Mouse (Mus musculus) left cerebral cortex, adult 18-20 months (tissue): ENCODE measurements around the gene Aox3. TPM values are rescaled to one million over a fixed set of nuclear protein-coding genes. Genes with fewer than 3 reads are reported as not detected.
A peak's percentile ranks its signal among the peaks of the same experiment; 100 is the strongest.

Source experiments
- DNase-seq, 2 experiments: peaks; one replicate each; pipeline ENCODE4 v3.0.0; 2021 to 2022; ENCODE audit warnings: low spot score in 2 of 2, mixed read lengths in 1 of 2
- total RNA-seq, 2 experiments: library from RNA; stranded (reverse); gene quantifications; 2 replicates each; pipeline ENCODE4 v1.2.3; 2021

Gene Aox3
- total RNA-seq, 2 experiments from 2014 or later: 3.7 to 3.9 TPM

- no peak for DNase-seq
These were observed 10.4 kb upstream of the Aox3 start for GRCm38 (mm10) chr1:58102494-58102893.

DNA sequence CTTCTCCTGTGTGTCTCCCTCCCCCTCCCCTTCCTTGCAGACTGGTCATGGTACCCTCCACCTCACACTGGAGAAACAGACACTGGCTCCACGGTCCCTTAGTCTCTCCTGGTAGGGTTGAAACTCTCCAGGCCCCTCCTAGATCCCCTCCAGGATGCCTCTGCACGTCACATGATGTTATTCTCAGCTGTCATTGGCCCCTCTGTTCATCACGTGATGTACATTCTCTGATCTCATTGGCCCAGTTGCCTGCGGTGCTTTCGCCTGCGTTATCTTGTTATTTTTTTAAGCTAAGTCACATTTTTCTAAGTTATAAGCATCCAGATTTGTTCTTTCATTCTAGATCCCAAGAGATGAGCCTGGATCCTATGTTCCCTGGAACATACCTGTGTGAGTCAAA is 7.2 kb upstream of the Aox3 start:
- DNase-seq: no peak

- no peak for DNase-seq
These were observed 5.9 kb upstream of the Aox3 start for GRCm38 (mm10) chr1:58107066-58107465.

GRCm38 (mm10) chr1:58110241-58110640 is 2.7 kb upstream of the Aox3 start:
- DNase-seq: no peak

- DNase-seq: no peak
These were observed 1.6 kb upstream of the Aox3 start for GRCm38 (mm10) chr1:58111315-58111714.

- DNase-seq: no peak
These were observed 511 bp downstream of the Aox3 start for GRCm38 (mm10) chr1:58113441-58113840.

- DNase-seq: no peak
These were observed 1.2 kb downstream of the Aox3 start for GRCm38 (mm10) chr1:58114021-58114560.

- DNase-seq: no peak
These were observed 1.9 kb downstream of the Aox3 start for GRCm38 (mm10) chr1:58114666-58115375.

- no peak for DNase-seq
These were observed 5.3 kb downstream of the Aox3 start for GRCm38 (mm10) chr1:58118231-58118630.

DNA sequence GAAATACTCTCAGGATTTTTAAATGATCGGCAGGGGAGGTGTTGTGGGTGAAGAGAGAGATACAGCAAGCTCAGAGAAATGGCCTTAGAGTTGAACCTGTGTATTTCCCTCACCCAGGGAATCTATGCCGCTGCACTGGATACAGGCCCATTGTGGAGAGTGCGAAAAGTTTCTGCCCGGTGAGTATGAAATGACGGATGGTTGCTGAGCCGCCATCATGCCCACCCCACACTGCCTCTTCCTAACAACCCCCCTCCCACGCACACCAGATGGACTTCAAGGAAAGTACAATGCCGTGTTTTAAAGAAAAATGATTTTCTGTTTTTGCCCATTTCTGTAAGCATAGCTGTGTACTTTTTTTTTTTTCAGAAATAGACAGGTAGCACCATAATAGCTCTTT is 12.0 kb downstream of the Aox3 start:
- peak; percentile 11 to 12 for DNase-seq

GRCm38 (mm10) chr1:58137891-58138290 is 25.0 kb downstream of the Aox3 start:
- DNase-seq: no peak

DNA sequence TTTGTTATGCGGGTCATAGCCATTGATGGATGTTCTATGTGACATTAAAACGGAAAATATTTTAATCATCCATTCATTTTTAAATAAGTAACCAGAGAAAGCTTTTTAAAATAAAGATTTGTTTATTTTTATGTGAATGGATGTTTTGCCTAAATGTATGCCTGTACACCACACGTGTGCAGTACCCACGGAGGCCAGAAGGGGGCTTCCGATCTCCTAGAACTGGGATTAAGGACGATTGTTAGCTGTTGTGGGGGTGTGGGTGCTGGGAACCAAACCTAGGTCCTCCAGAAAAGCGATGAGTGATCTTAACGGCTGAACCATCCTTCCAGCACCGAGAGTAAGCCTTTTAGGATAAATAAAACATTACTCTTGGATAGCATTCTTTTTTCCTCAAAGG is 26.1 kb downstream of the Aox3 start:
- no peak for DNase-seq

- DNase-seq: no peak
These were observed 27.7 kb downstream of the Aox3 start for GRCm38 (mm10) chr1:58140607-58141006.

DNA sequence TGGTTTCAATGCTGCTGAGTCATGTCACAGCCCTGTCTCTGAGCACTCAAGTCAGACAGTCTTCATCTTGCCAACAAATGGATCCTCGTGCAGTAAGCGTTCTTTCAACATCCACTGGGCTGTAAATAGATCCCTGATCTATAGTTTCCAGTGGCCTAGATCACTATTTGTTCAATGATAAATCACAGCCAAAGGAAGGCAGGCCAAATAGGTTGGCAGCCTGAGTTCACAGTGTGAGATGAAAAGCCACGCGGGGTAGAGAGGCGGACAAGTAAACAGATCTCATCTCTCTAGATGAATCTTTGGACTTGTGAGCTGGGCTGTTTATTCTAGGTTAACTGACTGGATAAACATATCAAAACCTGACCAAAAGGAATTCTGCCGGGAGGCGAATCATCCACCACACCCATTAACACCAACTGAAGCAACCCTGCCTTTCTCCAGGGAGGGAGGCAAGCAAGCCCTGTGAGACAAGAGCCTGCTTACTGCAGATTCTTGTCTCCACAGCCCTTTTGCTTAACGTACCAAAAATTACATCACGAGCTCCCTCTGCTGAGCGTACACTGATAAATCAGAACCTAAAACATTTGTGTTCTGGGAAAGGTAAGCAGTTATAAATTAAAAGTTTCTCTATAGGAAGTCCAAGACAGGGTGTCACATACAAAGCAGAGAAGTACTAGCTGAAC is 31.6 kb downstream of the Aox3 start:
- peak; percentile 60 to 61 for DNase-seq

DNA sequence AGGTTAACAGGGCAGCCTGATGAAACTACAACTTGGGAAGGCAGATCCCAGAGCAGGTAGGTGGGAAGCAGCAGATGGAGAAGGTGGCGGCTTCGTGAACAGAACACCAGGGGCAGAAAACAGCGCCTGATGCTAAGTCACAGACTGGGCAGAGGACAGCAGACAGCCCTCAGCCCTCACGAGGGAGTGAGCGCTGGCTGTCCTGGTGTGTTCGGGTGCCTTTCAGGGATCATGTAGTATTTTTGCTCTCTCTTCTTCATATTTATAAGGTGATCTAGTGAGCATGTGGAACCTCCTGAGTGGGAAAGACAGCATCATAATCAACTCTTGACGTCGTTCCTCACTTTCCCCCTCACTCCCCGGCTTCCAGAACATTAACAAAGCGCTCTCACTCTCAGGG is 33.1 kb downstream of the Aox3 start:
- DNase-seq: no peak

GRCm38 (mm10) chr1:58147776-58148175 is 34.8 kb downstream of the Aox3 start:
- no peak for DNase-seq

DNA sequence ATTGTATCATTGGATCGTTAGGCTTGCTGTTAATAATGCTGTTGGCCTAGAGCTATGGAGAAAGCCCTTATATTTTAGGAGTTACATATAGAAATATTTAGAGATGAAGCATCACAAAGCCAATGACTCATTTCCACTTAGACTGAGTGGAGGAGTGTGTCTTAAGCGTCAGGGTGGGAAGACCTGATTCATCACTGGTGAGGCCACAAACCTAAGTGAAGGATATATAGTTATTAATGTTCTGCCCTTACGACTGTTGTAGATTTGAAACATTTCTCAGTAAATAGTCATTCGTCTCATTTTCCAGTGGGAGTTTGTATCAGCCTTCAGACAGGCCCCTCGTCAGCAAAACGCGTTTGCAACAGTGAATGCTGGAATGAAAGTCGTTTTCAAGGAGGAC is 39.3 kb downstream of the Aox3 start:
- DNase-seq: no peak

DNA sequence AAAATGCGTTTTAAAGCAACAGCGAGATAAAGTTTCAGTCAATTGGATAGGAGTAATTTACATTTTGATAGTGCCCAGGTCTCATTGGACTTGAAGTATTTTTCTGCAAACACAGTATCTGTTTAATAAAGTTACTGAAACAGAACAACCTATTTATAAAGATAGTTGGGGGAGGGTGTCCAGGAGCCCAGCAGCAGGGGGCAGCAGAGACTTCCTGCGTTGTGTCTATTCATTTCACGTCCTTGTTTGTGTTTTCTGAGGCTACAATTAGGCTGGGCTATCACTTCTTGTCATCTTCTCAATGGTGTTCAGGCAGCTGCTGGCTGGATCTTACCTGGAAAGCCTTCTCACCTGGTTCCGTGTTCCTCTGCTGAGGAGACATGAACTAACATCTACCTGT is 43.8 kb downstream of the Aox3 start:
- DNase-seq: peak; percentile 18 to 55

DNA sequence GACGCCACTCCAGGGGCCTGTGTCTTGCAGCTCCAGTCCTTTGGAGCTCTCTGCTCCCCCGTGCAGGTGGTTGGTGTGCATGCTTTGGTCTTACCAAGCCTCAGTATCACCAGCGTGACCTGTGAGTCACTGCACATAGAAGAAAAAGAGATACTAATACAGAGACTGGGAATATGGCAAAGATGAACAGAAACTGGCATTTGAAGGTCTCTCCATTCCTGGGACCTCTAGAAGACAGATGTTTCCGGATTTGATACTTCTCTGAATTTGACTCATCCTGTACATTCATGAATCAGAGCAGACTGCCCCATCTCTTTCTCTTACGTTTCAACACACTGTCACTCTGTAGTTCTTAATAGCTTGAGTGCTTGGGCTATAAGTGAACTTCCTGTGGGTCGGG is 57.0 kb downstream of the Aox3 start:
- no peak for DNase-seq

DNA sequence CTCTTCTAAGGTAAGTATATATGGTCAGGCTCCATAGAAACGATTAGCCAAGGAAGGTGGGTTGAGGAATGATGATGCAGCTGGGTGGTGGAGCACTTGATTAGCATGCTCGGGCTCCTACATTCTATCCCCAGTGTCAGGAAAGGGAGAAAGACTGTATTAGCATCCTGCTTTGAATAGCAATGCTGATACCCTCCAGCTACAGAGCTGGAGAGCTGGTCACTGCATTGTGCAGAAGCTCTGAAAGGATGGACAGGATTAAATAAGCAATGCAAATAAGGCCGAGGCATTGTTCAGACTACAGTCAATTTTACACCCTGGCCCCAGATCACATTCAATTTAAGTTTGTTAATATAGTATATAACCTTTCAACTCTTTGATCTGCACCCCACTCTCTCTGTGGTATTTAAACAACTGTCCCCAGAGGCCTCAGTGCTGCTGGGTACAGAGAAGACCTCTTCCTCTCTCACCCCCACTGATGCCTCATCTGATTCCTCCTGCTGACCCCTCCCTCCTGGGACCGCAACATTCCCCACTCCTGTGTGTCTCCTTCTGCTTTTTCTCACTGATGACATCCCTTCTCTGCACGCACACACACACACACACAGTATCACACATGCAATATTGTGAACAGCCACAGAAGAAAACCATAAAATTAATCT is 75.7 kb downstream of the Aox3 start:
- DNase-seq: no peak

DNA sequence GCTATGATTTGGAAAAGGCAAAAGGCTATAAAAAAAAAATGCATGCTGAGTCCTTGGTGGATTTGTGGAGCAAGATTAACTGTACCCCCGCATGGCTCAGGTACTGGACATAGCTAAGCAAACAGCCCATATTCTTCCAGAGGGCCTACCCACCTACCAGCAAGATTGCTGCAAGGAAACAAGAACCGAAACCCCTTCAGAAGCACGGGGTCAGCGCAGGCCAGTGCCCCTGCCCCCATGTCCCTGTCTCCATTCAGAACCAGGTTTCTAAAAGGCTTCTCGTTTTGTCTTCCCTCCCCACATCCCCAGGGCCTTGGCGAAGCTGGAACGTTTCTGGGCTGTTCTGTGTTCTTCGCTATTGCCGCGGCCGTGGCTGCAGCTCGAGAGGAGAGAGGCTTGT is 81.4 kb downstream of the Aox3 start:
- DNase-seq: no peak

GRCm38 (mm10) chr1:58194988-58195387 is 82.1 kb downstream of the Aox3 start:
- DNase-seq: no peak
